In genomic region chr2:167949250-167949649, GRCm38 (mm10) we compare ENCODE assay signal across 8 mouse cellular contexts. TPM values are rescaled to one million over a fixed set of nuclear protein-coding genes. Genes with fewer than 3 reads are reported as not detected.
A peak's percentile ranks its signal among the peaks of the same experiment; 100 is the strongest.
DNase-seq lines count a peak whose midpoint lies in the region; ATAC-seq and TF ChIP-seq lines count a peak whose summit lies in the region.

No protein-coding gene starts in this region.

- H3K27ac ChIP-seq in kidney, embryonic 15.5 days = peak overlapping the region; percentile 41; the same call in 1 of the 2 replicates
- peak overlapping the region; percentile 53 for H3K27ac ChIP-seq in heart, embryonic 15.5 days

- DNase-seq in kidney, postnatal 10 days = no peak
- no peak for DNase-seq in G1E (ENCODE audit: low spot score)
- no peak for DNase-seq in adrenal gland, postnatal 14 days
- no peak for DNase-seq in retina, embryonic 14.5 days (ENCODE audit: low spot score)
- no peak for DNase-seq in right cerebral cortex, adult 18-20 months

- no peaks in the 10 kb centered on the region for H3K27me3 ChIP-seq in kidney, embryonic 15.5 days
- H3K27me3 ChIP-seq in G1E (ENCODE audit: insufficient read depth, low read length) = no peaks in the 10 kb centered on the region
- no peaks in the 10 kb centered on the region for H3K27me3 ChIP-seq in heart, embryonic 15.5 days

- no peaks in the 10 kb centered on the region for H3K9me3 ChIP-seq in kidney, embryonic 15.5 days (replicated peaks)
- no peaks in the 10 kb centered on the region for H3K9me3 ChIP-seq in G1E (replicated peaks)
- no peaks in the 10 kb centered on the region for H3K9me3 ChIP-seq in heart, embryonic 15.5 days (replicated peaks)

- no peak overlapping the region for H3K9ac ChIP-seq in kidney, embryonic 15.5 days
- no peak overlapping the region; the same call in 1 of the 2 replicates for H3K9ac ChIP-seq in heart, embryonic 15.5 days

- 48% methylated on average over 6 of the region's 6 CpGs for WGBS in kidney, embryonic 15.5 days
- WGBS in heart, embryonic 15.5 days = 43% methylated on average over 6 of the region's 6 CpGs

- ATAC-seq in kidney, embryonic 15.5 days (replicated peaks; ENCODE audit: low FRiP score) = no peak
- ATAC-seq in G1E (ENCODE audit: extremely low read depth, insufficient number of reproducible peaks, low FRiP score, poor library complexity, severe bottlenecking) = peak; percentile 68
- peak; percentile 48; the same call in 1 of the 2 replicates for ATAC-seq in heart, embryonic 15.5 days (replicated peaks; ENCODE audit: insufficient number of reproducible peaks, insufficient read depth, low FRiP score, low read depth)
- ATAC-seq in monocyte, adult 5-6 weeks (replicated peaks; ENCODE audit: insufficient number of reproducible peaks, low FRiP score, low TSS enrichment, poor library complexity, severe bottlenecking) = peak; percentile 83

- H3K36me3 ChIP-seq in kidney, embryonic 15.5 days = 0 out of 2 replicates have a peak, but pooled peaks cover 3% of the 10 kb centered on the region
- H3K36me3 ChIP-seq in G1E (replicated peaks) = peaks cover 84% of the 10 kb centered on the region
- no peaks in the 10 kb centered on the region for H3K36me3 ChIP-seq in heart, embryonic 15.5 days

- no peak for TF ChIP-seq CTCF in G1E (IDR thresholded peaks at IDR 0.05; ENCODE audit: low read depth, low read length)

- H3K4me3 ChIP-seq in kidney, embryonic 15.5 days (replicated peaks) = no peak overlapping the region
- no peak overlapping the region for H3K4me3 ChIP-seq in G1E (ENCODE audit: low read depth, low read length)
- no peak overlapping the region for H3K4me3 ChIP-seq in heart, embryonic 15.5 days

- H3K4me1 ChIP-seq in kidney, embryonic 15.5 days = peaks cover 43% of the 10 kb centered on the region
- H3K4me1 ChIP-seq in G1E (ENCODE audit: insufficient read depth, low read depth, low read length) = peaks cover 19% of the 10 kb centered on the region
- H3K4me1 ChIP-seq in heart, embryonic 15.5 days (replicated peaks) = peaks cover 52% of the 10 kb centered on the region

- H3K4me2 ChIP-seq in kidney, embryonic 15.5 days = no peak overlapping the region
- H3K4me2 ChIP-seq in heart, embryonic 15.5 days = no peak overlapping the region

RNA-seq across cellular contexts. Expression of gene Ptpn1, which starts 17.4 kb away (rescaled TPM):
- 57.4 and 71.2 TPM in 2 replicates for polyA plus RNA-seq in kidney, embryonic 15.5 days (2015; fragmentation: Nextera tagmentation; extraction: Ambion mirVana)
- total RNA-seq in G1E (2014; fragmentation: Nextera tagmentation) = 16.2 and 23.5 TPM in 2 replicates
- 16.4 and 29.4 TPM in 2 replicates for total RNA-seq in G1E (2017)
- polyA plus RNA-seq in G1E (2012) = 38.1 and 41.7 TPM in 2 replicates
- polyA plus RNA-seq in heart, embryonic 15.5 days (2015; fragmentation: Nextera tagmentation; extraction: Ambion mirVana) = 44.8 and 45.1 TPM in 2 replicates
- total RNA-seq in monocyte, adult 5-6 weeks (2017) = 199 to 318 TPM (median 242 TPM) in 3 replicates
- total RNA-seq in adrenal gland, postnatal 14 days (2021) = 48.2 and 54.3 TPM in 2 replicates
